Mouse (Mus musculus) CD4-positive helper T cell, adult 2 months (primary cell): ENCODE results near the gene Brf1.

Experiments used
- DNase-seq: peaks from one replicate; pipeline ENCODE4 v3.0.0-alpha.2; 2012; ENCODE audit warnings: low read depth, missing footprints, low spot score

Brf1 gene

DNA sequence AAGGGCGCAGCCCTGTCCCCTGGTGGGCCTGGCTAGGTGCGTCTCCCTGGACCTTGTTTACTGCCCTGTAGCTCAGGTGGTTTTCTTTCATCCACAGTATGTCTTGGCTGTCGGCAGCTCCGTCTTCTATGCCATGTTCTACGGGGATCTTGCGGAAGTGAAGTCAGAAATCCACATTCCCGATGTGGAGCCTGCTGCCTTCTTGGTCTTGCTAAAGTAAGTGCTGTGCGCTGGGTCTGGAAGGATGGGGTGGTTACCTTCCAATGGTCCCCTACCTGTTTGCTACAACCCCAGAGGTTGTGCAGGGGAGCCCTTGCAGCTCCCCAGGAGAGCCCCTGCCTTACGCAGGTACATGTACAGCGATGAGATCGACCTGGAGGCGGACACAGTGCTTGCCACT, 23.3 kb downstream of the Brf1 start:
- DNase-seq = no peak

DNA sequence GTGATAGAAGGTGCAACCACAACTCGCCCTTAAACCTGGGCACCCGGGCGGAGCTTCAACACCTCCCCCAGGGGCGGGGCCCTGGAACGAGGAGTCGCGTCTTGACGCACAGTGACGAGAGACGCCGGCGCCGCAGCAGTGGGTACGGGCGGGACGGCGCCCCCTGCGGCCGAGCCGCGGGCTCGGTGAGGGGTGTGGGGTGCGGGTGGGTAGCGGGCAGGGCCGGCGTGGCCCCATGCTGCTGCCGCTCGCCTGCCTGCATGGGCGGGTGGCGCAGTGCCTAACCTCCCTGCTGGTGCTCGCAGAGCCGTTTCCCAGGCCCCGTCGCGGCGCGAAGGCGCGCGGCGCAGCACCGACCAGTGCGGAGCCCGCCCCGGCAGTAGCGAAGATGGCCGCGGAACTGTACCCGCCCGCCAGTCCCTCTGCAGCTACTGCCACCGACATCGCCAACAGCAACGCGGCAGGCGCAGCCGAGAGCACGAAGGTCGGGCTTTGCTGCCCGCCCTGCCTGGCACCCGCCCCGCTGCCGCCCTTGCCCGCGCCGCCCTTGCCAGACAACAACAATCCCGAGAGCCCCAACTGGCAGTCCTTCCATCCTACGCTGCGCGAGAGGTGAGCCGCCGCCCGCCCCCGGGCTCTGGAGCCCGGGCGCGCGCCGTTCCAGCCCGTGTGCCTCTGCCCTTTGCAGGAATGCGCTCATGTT, 24.0 kb downstream of the Brf1 start, which contains the start of gene Btbd6:
Btbd6 (plus strand) TSS at position 112 of the 703 bp plus-strand sequence.
- peak; percentile 98 for DNase-seq

DNA sequence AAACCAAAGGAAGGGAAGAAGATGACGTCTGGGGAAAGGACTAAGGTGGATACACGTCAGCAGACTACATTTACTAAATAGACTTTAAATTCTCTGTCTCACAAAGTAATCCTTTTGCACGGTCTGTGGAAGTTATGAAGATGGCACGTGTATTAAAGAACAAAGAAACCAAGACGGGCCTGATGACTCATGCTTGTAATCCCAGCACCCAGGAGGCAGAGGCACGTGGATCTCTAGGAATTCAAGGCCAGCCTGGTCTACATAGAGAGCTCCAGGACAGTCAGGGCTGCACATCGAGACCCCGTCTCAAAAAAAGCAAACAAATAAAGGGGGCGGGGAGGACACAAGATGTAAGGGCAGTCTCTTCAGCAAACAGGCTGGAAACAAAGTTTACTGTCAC, 25.8 kb downstream of the Brf1 start:
- no peak for DNase-seq

DNA sequence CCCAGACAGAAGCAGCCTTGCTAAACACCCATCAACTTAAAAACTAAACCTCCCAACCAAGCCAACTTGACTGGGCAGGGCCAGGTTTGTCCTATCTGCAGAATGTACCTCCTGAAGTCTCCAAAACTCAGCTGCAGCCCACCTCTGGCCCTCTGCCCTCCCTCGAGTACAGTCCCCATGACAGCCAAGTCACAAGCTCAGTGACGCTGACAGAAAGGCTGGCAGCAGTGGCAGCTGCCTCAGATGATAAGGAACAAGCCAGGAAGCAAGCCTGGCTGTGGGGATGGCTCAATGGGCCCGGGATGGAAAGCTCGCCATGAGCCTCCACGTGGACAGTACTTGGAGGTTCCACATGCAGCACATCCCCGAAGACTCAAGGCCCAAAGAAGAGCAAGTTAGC, 30.9 kb downstream of the Brf1 start:
- no peak for DNase-seq

DNA sequence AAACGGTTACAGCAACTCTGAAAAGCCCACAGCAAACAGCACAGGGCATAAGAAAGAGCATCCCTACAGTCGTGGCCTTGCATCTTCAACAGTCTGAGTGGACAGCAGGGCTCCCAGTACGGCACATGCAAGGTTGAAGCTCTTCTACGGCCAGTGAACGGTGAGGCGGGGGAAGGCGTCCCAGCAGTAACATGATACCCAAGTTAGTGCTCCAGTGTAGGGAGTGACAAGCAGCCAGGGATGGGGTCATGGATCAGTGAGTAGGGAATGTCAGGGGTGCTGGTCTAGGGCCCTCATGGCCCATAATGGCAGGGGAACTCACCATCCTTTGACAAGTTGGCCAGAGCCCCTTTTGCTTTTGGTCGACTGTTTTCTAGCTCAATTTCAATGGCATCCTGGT, 31.6 kb downstream of the Brf1 start:
- DNase-seq = no peak

DNA sequence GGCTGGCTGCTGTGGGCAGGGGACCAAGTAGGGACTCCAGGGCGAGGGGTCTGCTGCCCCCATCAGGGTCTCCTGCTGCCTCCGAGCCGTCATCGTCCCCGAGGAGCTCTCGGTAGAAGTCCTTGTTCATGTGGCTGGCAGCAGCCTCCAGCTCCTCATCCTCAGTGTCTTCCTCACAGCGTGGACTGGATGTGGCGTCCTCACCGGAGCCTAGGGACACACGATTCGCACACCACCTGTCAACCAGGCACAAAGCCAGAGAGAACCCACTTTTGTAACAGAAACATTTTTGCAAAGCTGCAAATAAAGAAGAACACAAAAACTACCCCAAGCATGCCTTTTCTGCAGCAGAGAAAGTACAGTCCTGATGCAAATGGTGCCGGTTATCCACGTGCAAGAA, 34.7 kb downstream of the Brf1 start:
- no peak for DNase-seq

DNA sequence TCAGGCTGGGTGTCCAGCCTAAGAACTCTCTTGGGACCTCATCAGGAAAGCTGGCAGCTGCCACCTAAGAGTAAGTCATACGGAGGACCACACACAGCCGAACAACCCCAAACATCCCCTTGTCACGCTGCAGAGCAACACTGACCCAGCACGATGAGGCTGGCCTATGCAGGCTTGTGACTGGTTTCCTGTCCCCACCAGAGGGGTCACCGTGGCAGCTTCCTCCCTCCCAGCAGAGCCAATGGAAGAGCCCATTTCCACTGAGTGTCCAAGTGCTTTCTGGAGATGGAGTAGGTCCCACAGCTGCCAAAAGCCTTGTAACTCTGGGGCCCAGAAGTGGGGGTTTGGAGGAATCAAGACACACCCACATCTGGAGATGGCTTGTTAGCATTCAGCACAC, 38.6 kb downstream of the Brf1 start:
- no peak for DNase-seq

DNA sequence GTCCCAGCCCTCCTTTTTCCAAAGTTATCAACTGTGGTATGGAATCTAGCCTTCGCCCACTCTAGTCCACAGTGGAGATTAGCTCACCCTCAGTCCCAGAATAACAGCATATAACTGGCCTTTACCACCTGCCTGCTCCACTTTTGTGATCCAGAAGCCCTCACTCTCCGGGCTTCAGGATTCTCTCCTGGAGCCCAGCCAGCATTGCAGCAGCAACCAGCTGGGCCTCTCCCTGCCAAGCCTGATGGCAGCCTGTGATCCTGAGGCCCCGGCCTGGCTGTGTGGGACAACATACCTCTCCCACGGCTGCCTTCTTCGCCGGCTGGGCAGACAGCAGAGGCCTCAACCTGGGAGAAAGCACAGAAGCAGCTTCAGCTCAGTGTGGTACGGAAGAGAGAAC, 39.1 kb downstream of the Brf1 start:
- DNase-seq = no peak

DNA sequence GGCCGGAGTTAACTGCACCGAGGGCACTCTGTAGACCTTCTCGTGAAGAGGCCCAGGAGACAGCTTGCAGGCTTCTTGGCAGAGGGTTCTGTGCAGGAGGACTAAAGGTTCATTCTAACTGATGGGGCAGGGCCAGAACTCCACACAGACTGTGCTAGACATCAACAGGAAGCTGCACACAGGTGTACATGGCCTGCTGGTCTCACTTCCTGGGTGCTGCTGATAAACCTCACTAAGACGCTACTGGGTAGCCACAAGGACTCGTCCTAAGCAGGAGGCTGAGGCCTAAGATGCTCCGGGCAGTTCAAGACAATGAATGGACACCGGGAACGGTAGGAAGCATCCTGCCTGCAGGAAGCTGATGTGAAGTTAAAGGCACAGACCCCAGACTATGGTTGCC, 41.1 kb downstream of the Brf1 start:
- DNase-seq = peak; percentile 53

DNA sequence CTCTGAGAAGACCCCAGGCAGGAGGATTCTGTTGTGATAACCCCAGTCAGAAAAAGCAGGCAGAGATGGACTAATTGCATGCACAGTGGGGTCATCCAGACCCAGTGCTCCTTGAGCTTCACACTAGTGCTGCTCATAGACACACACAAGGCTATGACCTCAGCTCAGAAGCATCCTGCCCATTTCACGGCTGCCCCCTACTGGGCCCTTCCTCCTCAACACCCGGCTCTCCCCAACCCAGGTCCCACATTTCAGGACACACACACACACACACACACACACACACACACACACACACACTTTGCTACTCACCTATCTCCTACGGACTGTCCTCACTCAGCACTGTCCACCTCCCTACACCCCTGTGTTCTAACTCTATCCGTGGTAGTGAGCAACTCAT, 42.2 kb downstream of the Brf1 start:
- DNase-seq = peak; percentile 53

DNA sequence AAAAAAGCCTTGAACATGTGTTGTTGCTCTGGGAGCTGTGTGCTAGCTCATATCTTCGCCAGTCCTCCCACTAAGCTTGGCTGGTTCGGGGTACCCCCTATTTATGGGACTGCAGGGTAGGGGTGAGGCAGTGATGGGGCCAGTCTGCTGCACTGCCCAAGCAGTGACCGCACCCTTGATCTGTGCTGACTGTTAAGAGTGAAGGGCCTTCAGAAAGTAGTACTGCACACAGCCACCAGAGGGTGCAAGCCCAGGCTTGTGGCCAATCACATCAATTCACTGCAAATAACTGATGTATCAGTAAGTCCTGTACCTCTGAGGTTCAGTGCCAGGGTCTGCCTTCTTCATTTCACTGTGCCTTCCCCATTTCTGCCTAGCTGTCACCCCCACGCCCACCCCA, 44.7 kb downstream of the Brf1 start:
- DNase-seq = peak; percentile 74

DNA sequence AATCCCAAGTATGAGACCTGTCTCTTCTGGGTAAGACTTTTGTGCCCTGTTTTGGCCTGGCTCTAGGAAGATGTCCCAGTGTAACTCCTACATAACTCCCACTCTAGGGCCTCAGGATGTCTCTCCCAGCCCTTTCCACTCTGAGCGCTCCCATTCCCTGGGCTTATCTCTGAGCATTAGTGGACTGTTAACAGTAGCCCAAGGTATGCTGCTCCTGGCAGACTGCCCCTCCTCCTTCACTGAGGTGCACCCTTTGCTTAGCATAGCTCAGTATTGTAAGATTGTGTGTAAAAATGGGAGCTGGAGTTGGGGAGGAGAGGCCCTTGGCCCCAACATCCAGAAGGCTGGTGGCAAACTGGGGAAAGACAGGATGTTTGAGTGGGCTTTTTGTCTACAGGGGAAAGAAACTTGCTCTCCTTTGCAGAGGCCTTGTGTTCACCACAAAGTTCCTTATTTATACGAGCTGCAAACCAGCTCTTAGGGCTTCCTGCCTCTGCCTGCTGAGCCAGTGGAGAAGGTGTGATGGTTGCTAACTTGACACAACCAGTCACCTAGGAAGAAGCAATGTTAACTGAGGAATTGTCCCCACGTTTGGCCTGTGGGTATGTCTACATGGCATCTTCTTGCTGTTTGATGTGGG, 47.5 kb downstream of the Brf1 start:
- DNase-seq = no peak

DNA sequence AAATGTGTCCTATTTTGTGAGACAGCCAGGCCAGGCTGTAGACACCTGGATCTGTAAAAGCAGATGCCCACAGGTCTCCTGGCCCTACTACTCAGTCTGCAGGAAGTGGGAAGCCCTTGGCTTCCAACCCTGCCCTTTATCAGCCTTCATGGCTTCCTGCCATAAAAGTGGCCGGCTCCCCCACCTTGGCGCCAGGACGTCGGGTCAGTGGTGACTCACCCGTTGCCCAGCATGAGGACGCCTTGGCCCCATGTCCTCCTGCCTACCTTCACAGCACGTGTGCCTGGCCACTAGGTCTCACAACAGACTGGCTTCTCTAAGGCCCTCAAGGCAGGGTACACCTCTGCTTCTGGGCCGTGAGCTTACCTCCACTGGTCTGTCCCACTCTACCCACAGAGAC, 48.1 kb downstream of the Brf1 start:
- DNase-seq = no peak

DNA sequence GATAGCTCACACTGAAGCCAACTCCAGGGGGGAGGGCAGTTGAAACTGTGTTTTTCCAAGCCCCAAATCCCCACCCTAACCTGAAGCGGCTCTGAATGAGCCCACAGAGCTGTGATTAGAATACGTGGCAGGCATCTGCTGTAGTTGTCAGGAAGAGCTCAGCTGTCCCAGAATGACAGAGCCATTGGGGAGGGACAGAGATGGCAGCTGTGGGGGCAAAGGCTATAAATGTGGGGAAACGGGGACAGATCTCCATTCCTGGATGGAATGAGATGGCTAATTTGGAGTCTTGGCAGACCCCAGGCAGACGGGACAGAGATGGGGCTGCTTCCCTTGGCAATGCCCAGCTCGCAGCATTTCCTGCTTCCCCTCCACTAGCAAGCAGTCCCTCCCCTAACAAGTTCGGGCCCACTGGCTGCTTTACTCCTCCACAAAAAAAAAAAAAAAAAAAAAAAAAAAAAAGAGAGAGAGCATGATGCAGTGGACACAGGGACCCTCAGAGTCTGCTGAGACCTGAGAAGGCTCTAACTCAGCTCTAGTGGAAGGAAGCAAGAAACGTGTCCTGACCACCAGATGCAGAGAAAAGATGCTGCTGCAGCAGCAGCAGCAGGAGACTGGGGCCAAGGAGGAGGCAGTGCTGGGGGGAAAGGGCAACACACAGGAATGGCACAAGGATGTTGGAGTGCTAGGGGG, 49.2 kb downstream of the Brf1 start:
- no peak for DNase-seq

DNA sequence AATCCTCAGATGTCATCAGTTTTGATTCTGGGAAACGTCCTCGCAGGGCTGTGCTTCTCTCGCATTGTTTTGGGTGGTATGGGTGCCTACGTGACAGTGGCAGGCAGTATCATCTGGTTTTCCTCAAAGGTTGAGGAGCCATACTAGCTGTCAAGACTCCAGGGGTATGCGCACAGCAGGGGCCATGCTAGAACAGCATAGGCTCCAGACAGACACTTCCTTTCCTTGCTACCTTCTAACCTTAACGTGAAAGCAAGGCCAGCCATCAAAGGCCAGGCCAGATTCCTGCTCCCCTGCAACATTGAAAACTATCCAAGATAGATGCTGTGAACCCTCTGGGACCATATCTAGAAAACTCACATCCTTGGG, 49.8 kb downstream of the Brf1 start:
- DNase-seq = no peak

DNA sequence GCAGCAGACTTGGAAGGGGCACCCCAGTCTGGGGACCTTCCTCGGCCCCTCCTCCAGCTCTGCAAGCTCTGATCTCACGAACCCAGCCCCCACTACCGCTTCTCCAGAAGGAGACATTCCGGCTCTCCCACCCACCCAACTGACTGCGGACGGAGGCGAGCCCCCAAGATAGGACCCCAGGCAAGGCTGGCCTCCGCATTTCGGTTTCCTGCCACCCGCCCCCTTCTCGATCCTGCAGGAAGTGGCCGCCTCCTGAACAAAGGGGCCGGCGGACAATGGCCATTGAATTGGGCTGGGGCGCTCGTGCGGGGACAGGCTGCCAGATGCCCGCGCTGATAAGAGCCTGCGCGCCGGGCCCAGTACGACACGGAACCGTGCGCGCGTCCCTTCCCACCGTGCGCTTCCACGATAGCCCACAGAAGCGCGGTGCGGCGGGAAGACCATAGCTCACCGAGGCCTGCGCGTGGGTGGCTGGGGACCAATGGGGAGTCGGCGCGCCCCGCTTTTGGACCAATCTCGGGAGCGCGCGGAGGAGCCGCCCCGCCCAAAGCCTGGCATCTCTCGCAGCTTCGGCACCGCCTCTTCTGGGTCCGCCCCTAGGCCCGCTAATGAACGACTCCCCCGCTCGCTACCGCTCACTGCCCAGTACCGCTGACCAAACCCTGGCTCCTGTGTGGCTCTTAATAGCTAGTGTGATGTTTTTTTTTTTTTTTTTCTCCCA, 50.3 kb downstream of the Brf1 start:
- peak; percentile 89 for DNase-seq

DNA sequence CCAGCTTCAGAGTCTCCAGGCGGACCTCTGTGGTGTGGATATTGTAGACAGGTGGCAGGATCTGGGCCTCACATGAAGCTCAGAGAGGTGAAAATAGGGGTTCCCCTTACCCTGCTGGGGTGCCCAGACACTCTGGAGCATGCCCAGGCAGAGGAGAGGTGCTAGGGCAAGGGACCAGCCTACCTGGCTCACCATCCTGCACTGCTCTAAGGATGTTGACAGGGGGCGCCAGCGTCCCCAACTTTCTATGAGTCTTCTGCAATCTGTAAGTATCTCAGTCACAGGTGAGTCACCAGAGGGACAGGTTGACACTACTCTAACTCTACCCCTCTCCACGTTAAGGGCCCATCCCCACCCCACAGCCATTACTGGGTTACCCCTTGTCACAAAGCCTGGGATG, 53.2 kb downstream of the Brf1 start:
- peak; percentile 67 for DNase-seq

DNA sequence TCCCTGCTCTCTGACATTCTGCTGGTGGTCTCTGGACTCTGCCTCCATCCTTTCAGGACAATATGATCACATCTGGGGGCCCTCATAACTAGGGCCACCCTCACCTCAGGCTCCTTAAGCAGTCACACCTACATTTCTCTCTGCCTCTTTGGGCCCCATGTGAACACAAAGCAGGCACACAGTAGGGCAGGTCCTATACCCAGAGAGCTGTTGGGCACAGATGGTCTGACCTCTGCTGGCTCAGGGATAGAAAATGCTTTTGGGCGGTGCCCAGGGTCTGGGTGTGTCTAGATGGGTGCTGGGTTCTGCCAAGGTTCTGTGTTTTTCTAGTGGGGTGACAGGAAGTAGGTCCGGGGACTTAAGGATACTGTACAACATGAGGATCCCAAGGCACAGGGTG, 56.8 kb downstream of the Brf1 start:
- no peak for DNase-seq

DNA sequence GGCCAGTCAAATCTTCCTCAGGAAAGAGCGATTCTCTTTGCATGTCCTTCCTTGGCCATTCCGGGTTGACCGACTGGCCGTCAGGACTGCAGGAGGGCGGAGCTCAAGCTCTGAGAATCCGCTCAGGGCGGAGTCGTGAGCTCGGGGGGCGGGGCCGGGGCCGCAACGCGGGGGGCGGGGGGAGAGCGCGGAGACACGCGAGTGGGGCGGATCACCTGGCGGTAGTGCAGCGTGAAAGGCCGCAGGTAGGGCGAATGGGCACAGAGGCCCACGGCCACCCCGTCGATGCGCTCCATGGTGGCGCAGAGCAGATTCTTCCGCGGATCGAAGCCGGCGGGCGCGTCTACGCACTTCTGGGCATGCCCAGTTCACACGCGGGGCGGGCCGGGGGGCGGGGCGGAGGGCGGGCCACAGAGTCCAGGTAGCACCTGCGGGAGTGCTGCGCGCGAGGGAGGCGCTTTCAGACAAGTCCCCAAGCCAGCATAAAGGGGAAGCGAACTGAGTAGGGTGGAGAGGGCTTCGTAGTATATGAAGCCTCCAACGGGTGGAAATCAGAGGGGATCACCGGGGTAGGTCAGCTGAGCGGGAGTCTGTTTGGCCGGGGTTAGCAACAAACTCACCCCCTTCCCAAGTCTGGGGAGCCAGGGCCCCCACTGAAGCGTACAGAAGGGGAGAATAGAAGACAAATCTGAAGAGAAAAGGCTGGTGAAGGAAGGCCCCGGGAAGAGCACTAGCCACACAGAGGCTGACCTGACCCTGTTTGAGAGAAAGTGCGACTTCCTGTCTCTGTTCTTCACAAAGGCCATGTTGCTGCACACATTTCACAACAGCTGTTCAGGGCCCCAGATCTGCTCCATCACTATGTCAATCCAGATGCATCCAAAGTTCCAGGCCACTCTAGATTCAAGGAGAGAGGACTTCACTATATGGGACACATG, 58.5 kb downstream of the Brf1 start, which contains the start of gene Nudt14:
Nudt14 (minus strand) TSS at position 349 of the 938 bp plus-strand sequence.
- peak; percentile 87 for DNase-seq

DNA sequence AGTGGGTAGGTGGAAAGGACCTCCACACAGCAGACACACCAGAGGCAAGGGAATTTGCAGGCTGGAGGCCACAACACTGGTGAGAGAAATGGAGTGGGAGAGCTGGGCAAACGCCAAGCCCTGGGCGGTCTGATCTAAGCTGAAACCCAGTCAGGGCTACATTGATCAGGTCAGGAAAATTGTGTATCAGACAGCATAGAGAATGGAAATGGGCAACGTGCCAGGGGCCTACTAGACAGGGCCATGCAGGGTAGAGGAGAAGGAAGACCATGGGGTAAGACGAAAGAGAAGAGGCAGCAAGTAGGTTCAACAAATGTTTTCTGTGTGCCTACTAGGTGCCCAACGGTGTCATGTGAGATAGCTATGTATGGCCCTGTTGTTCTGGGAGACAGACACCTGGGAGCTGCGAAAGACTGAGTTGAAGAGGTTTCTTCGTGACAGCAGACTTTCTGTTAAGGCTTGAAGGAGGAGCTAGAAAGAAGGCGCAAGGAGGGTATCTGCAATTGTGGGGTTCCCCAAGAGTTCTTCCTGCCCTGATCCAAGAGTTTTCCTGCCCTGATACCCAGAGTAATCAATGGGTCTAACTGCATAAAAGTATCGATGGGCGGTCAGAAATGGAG, 59.2 kb downstream of the Brf1 start:
- no peak for DNase-seq

DNA sequence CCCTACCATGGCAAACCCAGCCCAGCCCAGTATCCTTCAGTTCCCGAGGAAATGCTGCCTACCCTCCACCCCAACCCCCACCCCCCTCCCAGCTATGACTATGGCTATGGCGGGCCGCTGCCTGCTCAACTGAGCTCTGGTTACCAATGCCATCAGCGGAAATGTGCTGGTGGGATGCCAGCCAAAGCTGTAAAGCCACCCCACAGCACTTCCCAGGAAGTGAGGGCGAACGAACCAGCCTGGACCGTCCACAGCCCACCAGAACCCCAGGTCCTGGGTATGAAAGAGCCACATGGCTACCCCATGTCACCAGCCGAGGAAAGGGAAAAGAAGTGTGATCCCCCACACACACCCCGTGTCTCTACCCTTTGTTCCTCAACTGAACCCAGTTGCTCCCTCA, 59.8 kb downstream of the Brf1 start:
- DNase-seq = no peak
